Mouse (Mus musculus) hematopoietic stem cell, adult 5-6 weeks (primary cell): Measurements from ENCODE around the gene Pla2g2d. TPM values are rescaled to one million over a fixed set of nuclear protein-coding genes. Genes with fewer than 3 reads are reported as not detected.
A peak's percentile ranks its signal among the peaks of the same experiment; 100 is the strongest.

ENCODE experiments used
- ATAC-seq, 2 experiments: fragments of 125-278 bp in 1 of 2; replicated peaks in 1 of 2; 2 replicates each; pipeline ENCODE4 v1.8.0; 2016 to 2017; ENCODE audit warnings: inconsistent platforms in 2 of 2, mild to moderate bottlenecking in 2 of 2, moderate number of reproducible peaks in 2 of 2, low read depth in 1 of 2, moderate TSS enrichment in 1 of 2; ENCODE audit not compliant: low FRiP score in 2 of 2, poor library complexity in 2 of 2, severe bottlenecking in 2 of 2, insufficient read depth in 1 of 2, low TSS enrichment in 1 of 2
- total RNA-seq: library from RNA; stranded (forward); fragments of 172-1452, 232-1000 nt; gene quantifications from 2 replicates; pipeline ENCODE4 v1.2.3, GENCODE M21; 2017

Gene Pla2g2d
- total RNA-seq: not detected in 2 replicates

GRCm38 (mm10) chr4:138775435-138775834, at the start of gene Pla2g2d:
TSS of gene Pla2g2d (plus strand) at chr4:138775735.
- no peak for ATAC-seq

GRCm38 (mm10) chr4:138725751-138726150, 49.8 kb upstream of the Pla2g2d start:
- ATAC-seq: no peak

GRCm38 (mm10) chr4:138729018-138729703, 46.4 kb upstream of the Pla2g2d start:
- no peak for ATAC-seq

- ATAC-seq: no peak
These were observed 41.4 kb upstream of the Pla2g2d start for GRCm38 (mm10) chr4:138734105-138734504.

- no peak for ATAC-seq
These were observed 40.7 kb upstream of the Pla2g2d start for GRCm38 (mm10) chr4:138734863-138735262.

- no peak for ATAC-seq
These were observed 38.5 kb upstream of the Pla2g2d start, which contains the start of gene Ubxn10 for GRCm38 (mm10) chr4:138737031-138737430. TSS of gene Ubxn10 (minus strand) at chr4:138737167.

DNA sequence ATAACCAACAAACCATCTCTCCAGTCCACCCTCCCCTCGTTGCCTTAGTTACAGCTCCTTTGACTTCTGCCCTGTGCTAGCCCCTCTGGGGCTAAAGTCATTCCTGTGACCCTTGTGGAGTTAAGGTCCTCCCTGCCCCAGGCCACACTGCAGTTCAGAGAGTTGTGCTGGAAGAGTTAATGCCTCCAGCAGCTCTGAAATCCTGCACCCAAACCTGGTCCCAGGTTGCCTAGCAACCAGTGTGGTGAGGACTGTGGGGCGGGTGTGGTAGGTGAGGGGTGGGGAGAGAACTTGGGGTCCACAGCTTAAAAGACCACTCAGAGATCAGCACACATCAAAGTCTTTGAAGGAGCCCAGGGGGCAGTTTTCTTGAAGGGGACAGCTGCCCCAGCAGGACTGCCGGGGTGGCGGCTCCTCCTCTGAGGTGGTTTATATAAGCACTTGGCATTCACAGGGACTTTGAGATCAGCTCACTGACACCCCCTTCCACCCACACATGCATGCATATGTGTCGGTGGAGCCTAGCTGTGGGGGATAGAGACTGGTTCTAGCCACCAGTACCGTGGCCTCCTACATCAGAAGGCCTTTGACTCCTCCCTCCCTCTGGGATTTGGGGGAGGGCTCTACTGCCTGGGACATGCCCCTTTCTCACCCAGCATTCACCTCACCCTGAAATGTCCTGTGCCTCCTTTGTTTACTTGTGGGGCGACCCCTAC, 36.2 kb upstream of the Pla2g2d start:
- ATAC-seq: no peak

DNA sequence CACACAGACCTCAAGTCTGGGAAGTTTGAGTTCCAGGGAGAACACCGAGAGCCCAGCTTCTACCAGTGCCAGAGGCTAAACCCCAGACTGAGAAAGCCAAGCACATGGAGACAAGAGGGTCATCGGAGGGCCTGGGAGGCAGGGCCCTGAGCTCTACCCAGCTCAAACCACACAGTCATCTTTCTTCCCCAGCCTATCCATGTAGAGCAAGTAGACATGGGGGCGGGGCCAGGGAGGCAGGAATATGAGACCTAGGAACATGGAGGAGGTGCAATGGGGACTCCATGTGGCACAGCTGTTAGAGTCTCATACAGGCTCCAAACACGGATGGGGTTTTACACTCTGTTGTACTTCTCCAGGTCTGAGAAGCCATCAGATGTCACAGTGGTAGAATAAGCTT, 29.7 kb upstream of the Pla2g2d start:
- no peak for ATAC-seq

- no peak for ATAC-seq
These were observed 28.7 kb upstream of the Pla2g2d start for GRCm38 (mm10) chr4:138746866-138747265.

- ATAC-seq: no peak
These were observed 27.7 kb upstream of the Pla2g2d start for GRCm38 (mm10) chr4:138747851-138748250.

- 0 out of 4 replicates have a peak, but pooled peaks have one; percentile 37 to 43 for ATAC-seq
These were observed 27.0 kb upstream of the Pla2g2d start for GRCm38 (mm10) chr4:138748369-138749072.

DNA sequence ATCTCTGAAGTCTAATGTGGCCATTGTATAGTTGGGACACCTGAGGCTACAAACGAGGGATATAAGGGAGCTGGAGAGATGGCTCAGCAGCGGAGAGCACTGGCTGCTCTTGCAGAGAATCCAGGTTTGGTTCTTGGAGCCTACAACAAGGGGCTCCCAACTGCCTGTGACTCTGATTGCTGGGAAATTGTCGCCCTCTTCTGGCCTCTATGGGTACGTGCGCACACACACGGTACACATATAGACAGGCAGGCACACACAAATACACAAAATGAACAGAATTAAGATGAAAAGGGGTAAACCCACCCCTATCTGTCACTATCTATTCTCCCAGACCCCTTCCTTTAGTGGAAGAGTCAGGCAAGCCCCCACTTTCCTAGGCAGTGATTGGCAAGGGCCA, 22.9 kb upstream of the Pla2g2d start:
- ATAC-seq: no peak

DNA sequence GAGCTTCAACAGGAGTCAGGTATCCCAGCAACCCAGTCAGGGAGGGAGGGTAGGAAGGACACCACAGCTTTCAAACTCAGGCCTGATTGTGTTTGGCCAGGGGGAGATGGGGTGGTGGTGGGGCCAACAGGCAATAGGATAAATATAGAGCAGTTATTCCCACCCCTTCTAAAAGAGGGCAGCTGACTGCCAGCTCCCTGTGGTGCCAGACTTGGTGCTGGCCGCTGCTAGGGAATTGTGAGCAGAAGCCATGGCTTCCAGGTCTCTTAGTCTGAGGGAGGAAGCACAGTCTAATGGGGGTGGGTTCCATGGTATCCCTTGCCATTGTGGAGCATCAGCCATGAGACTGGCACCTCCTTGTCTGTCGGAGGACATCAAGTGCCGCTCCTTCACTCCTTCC, 21.9 kb upstream of the Pla2g2d start:
- ATAC-seq: no peak

- ATAC-seq: no peak
These were observed 21.1 kb upstream of the Pla2g2d start for GRCm38 (mm10) chr4:138754432-138754831.

- no peak for ATAC-seq
These were observed 20.1 kb upstream of the Pla2g2d start for GRCm38 (mm10) chr4:138755439-138755838.

GRCm38 (mm10) chr4:138755983-138756382, 19.6 kb upstream of the Pla2g2d start:
- no peak for ATAC-seq

DNA sequence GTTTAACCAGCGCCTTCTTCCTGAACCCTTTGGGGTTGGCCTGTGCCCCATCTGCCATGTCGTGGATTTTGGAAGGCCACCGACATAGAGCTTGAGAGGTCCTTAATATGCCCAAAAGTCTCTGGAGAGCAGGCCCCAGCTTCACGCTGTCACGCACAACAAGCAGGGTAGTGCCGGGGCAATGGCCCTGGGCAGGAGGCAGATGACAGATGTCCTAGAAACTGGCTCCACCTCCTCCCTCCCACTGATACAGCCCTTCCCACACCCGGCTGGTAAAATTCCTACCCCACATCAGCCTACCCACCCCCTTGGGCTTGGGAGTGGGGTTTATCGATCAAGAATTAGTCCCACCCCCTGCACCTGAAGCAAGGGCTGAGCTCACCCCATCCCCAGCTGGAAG, 18.1 kb upstream of the Pla2g2d start, which contains the start of gene Pla2g2f:
Gene Pla2g2f, minus strand, starts transcription at position 211 of the 400 bp plus-strand sequence.
- no peak for ATAC-seq

- ATAC-seq: no peak
These were observed 13.3 kb upstream of the Pla2g2d start for GRCm38 (mm10) chr4:138762266-138762665.
